Mouse (Mus musculus) stomach, embryonic 16.5 days (tissue): ENCODE measurements around the gene Pold4. TPM values are rescaled to one million over a fixed set of nuclear protein-coding genes. Genes with fewer than 3 reads are reported as not detected.

Experiments used
- ATAC-seq: fragments of 200-750 bp; cut with Nextera tagmentation; 2 replicates; pipeline ENCODE4 v1.8.0; 2017; ENCODE audit warnings: moderate number of reproducible peaks, moderate TSS enrichment; ENCODE audit not compliant: insufficient read depth, low FRiP score
- H3K27ac ChIP-seq: fragments of 300-500 bp; sonication (generic); 2 replicates; pipeline ENCODE4 v1.5.1; 2014; ENCODE audit warnings: low read length
- H3K27me3 ChIP-seq: fragments of 300-500 bp; sonication (generic); 2 replicates; pipeline ENCODE4 v1.6.1; 2014; ENCODE audit warnings: low read length, control low read depth, mixed read lengths; ENCODE audit not compliant: control insufficient read depth, insufficient read depth
- H3K36me3 ChIP-seq: fragments of 300-500 bp; sonication (generic); 2 replicates; pipeline ENCODE4 v1.6.1; 2014; ENCODE audit warnings: low read length; ENCODE audit not compliant: control insufficient read depth, insufficient read depth
- H3K4me1 ChIP-seq: fragments of 300-500 bp; sonication (generic); 2 replicates; pipeline ENCODE4 v1.6.1; 2014; ENCODE audit warnings: low read length, control low read depth, mixed read lengths; ENCODE audit not compliant: control insufficient read depth, insufficient read depth
- H3K4me2 ChIP-seq: fragments of 300-500 bp; sonication (generic); 2 replicates; pipeline ENCODE4 v1.6.1; 2014; ENCODE audit warnings: low read depth, low read length, mixed read lengths
- H3K4me3 ChIP-seq: fragments of 300-500 bp; sonication (generic); replicated peaks from 2 replicates; pipeline ENCODE4 v1.5.1; 2014; ENCODE audit warnings: mild to moderate bottlenecking, low read length
- H3K9ac ChIP-seq: fragments of 300-500 bp; sonication (generic); 2 replicates; pipeline ENCODE4 v1.6.1; 2014; ENCODE audit warnings: low read length
- H3K9me3 ChIP-seq: fragments of 300-500 bp; sonication (generic); replicated peaks from 2 replicates; pipeline ENCODE4 v1.6.1; 2016; ENCODE audit warnings: low read length, control low read depth; ENCODE audit not compliant: control insufficient read depth
- WGBS: fragments of 180-500 bp; shearing (Covaris S2); extraction: QIAGEN DNeasy Blood & Tissue Kit; methylation state at CpG from one replicate; pipeline ENCODE4 v1.1.7; 2014; 5-methylcytosine and 5-hydroxymethylcytosine counted together
- polyA plus RNA-seq: library from polyadenylated mRNA; unstranded; fragments of >200 nt; fragmentation: Nextera tagmentation; extraction: Ambion mirVana; gene quantifications from 2 replicates; pipeline ENCODE4 v1.2.1, GENCODE M21; 2015

Gene Pold4
- polyA plus RNA-seq: 36.3 and 38.0 TPM in 2 replicates

GRCm38 (mm10) chr19:4231253-4232185 is at the start of gene Pold4:
Gene Pold4 (plus strand): TSS chr19:4231899.
- H3K4me3 ChIP-seq: peak within 1 kb of the TSS; percentile 59
- peak; percentile 87 for ATAC-seq
- WGBS: 9% methylated on average over 26 of the region's 26 CpGs

GRCm38 (mm10) chr19:4183689-4184088 is 48.0 kb upstream of the Pold4 start:
- Histone ChIP-seq H3K4me1 (peaks cover 8% of the 10 kb centered on the region), H3K9me3 (no peaks in the 10 kb centered on the region), H3K27ac (no peak overlapping the region), H3K4me2 (no peak overlapping the region), H3K36me3 (no peaks in the 10 kb centered on the region), H3K9ac (no peak overlapping the region), H3K4me3 (no peak overlapping the region), H3K27me3 (no peaks in the 10 kb centered on the region)
- 81% methylated on average over 2 of the region's 2 CpGs for WGBS
- no peak for ATAC-seq

More at GRCm38 (mm10) chr19:4231253-4232185, at the start of gene Pold4:
- Histone ChIP-seq H3K27me3 (no peaks in the 10 kb centered on the region), H3K27ac (peak within 1 kb of the TSS; percentile 88), H3K4me2 (peak within 1 kb of the TSS; percentile 85), H3K36me3 (no peaks in the 10 kb centered on the region), H3K9me3 (no peaks in the 10 kb centered on the region), H3K4me1 (peaks cover 22% of the 10 kb centered on the region), H3K9ac (peak within 1 kb of the TSS; percentile 78)

GRCm38 (mm10) chr19:4184976-4185975 is 46.4 kb upstream of the Pold4 start:
- Histone ChIP-seq H3K4me2 (no peak overlapping the region), H3K9me3 (no peaks in the 10 kb centered on the region), H3K27ac (no peak overlapping the region; the same call in 1 of the 2 replicates), H3K4me1 (peaks cover 8% of the 10 kb centered on the region), H3K36me3 (no peaks in the 10 kb centered on the region), H3K27me3 (no peaks in the 10 kb centered on the region), H3K4me3 (no peak overlapping the region), H3K9ac (0 out of 2 replicates have a peak overlapping the region, but pooled peaks have one; percentile 20)
- 50% methylated on average over 15 of the region's 15 CpGs for WGBS
- ATAC-seq: no peak

GRCm38 (mm10) chr19:4187303-4187702 is 44.4 kb upstream of the Pold4 start:
- whole genome bisulfite sequencing: 74% methylated on average over 3 of the region's 3 CpGs
- H3K27ac ChIP-seq: no peak overlapping the region
- H3K4me2 ChIP-seq: no peak overlapping the region
- H3K36me3 ChIP-seq: no peaks in the 10 kb centered on the region
- no peak overlapping the region for H3K9ac ChIP-seq
- no peak overlapping the region for H3K4me3 ChIP-seq
- no peaks in the 10 kb centered on the region for H3K27me3 ChIP-seq
- H3K4me1 ChIP-seq: peaks cover 7% of the 10 kb centered on the region
- no peaks in the 10 kb centered on the region for H3K9me3 ChIP-seq
- no peak for ATAC-seq

- Histone ChIP-seq H3K4me3 (no peak overlapping the region), H3K36me3 (peaks cover 11% of the 10 kb centered on the region; the same call in 1 of the 2 replicates), H3K9me3 (no peaks in the 10 kb centered on the region), H3K4me1 (peaks cover 19% of the 10 kb centered on the region), H3K9ac (no peak overlapping the region), H3K27ac (no peak overlapping the region), H3K4me2 (no peak overlapping the region), H3K27me3 (no peaks in the 10 kb centered on the region)
- 90% methylated on average over 12 of the region's 12 CpGs for WGBS
- no peak for ATAC-seq
These were observed 42.6 kb upstream of the Pold4 start for GRCm38 (mm10) chr19:4189051-4189620.

GRCm38 (mm10) chr19:4190831-4191334 is 40.8 kb upstream of the Pold4 start, which contains the start of gene Tbc1d10c:
Gene Tbc1d10c (minus strand): TSS chr19:4191284.
- Histone ChIP-seq H3K9ac (peak within 1 kb of the TSS; percentile 99), H3K27me3 (no peaks in the 10 kb centered on the region), H3K27ac (peak within 1 kb of the TSS; percentile 96), H3K9me3 (no peaks in the 10 kb centered on the region), H3K4me2 (peak within 1 kb of the TSS; percentile 97), H3K36me3 (peaks cover 22% of the 10 kb centered on the region; the same call in 1 of the 2 replicates), H3K4me3 (peak within 1 kb of the TSS; percentile 93), H3K4me1 (peaks cover 19% of the 10 kb centered on the region)
- WGBS: 54% methylated on average over 4 of the region's 4 CpGs
- no peak for ATAC-seq

GRCm38 (mm10) chr19:4191528-4192250 is 40.0 kb upstream of the Pold4 start, which contains the start of gene Ppp1ca:
Gene Ppp1ca (plus strand): TSS chr19:4192065.
- Histone ChIP-seq H3K4me1 (peaks cover 19% of the 10 kb centered on the region), H3K36me3 (peaks cover 24% of the 10 kb centered on the region; the same call in 1 of the 2 replicates), H3K4me2 (peak within 1 kb of the TSS; percentile 97), H3K9me3 (no peaks in the 10 kb centered on the region), H3K9ac (peak within 1 kb of the TSS; percentile 99), H3K4me3 (peak within 1 kb of the TSS; percentile 93), H3K27ac (peak within 1 kb of the TSS; percentile 96), H3K27me3 (no peaks in the 10 kb centered on the region)
- peak; percentile 95 for ATAC-seq
- 3% methylated on average over 43 of the region's 47 CpGs for WGBS
